In the genomic region with DNA sequence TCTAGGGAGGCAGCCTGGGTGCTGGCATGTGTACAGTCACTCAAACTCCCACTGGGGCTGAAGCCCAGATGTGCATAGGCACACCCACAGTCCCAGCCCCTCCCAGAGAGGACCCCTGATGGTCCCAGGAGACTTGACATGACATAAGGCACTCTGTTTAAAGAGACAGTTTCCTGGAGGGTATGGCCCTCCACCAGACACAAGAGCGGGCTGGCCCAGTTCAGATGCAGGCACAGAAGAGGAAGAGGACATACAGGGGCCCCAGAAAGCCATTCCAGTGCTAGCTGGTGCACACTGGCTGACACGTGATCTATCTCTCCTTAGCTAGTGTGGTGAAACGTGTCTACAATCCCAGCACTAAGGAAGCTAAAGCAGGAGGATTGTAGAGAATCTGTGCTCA, we compare ENCODE assay signal across 18 mouse cellular contexts. TPM values are rescaled to one million over a fixed set of nuclear protein-coding genes. Genes with fewer than 3 reads are reported as not detected.
"Had no signal": no experiment of that assay in that cellular context is flagged by ENCODE, and none has a peak within 500 bp of the region (broad histone marks: within the 10 kb centered on the region; RNA-seq: fewer than 3 reads in every experiment).

No protein-coding gene starts in this region.

- H3K36me3 ChIP-seq: limb, embryonic 10.5 days; liver, embryonic 12.5 days; lung, embryonic 15.5 days; midbrain, embryonic 15.5 days; neural tube, embryonic 13.5 days had no signal

- DNase-seq: kidney, adult 18-20 months; kidney, postnatal 14 days; lung, postnatal 36 days; right cerebral cortex, postnatal 14 days; thymus, adult 2 months; thymus, postnatal 25 days had no signal

- H3K27ac ChIP-seq: limb, embryonic 10.5 days; liver, embryonic 12.5 days; lung, embryonic 15.5 days; midbrain, embryonic 15.5 days; neural tube, embryonic 13.5 days had no signal

- H3K4me2 ChIP-seq: liver, embryonic 12.5 days; lung, embryonic 15.5 days; midbrain, embryonic 11.5 days; midbrain, embryonic 15.5 days; neural tube, embryonic 13.5 days had no signal

- H3K27me3 ChIP-seq: lung, embryonic 15.5 days; midbrain, embryonic 15.5 days; neural tube, embryonic 13.5 days had no signal

- H3K9me3 ChIP-seq: limb, embryonic 10.5 days; liver, embryonic 12.5 days; lung, embryonic 15.5 days; midbrain, embryonic 15.5 days; neural tube, embryonic 13.5 days had no signal

- H3K4me3 ChIP-seq: limb, embryonic 10.5 days; liver, embryonic 12.5 days; lung, embryonic 15.5 days; midbrain, embryonic 15.5 days; neural tube, embryonic 13.5 days had no signal

- ATAC-seq: liver, embryonic 12.5 days; midbrain, embryonic 15.5 days had no signal

- H3K4me1 ChIP-seq: liver, embryonic 12.5 days; lung, embryonic 15.5 days; midbrain, embryonic 15.5 days; neural tube, embryonic 13.5 days had no signal

- H3K9ac ChIP-seq: liver, embryonic 12.5 days; lung, embryonic 15.5 days; midbrain, embryonic 15.5 days; neural tube, embryonic 13.5 days had no signal

RNA-seq across cellular contexts. Expression of a gene that starts 40.4 kb away (rescaled TPM):
- total RNA-seq: layer of hippocampus, adult 8-10 months; layer of hippocampus, postnatal 14 days; left cerebral cortex, adult 18-20 months; left cerebral cortex, postnatal 10 days; megakaryocyte, adult 5-6 weeks had no signal
- polyA plus RNA-seq: kidney, embryonic 14.5 days; midbrain, embryonic 11.5 days; midbrain, embryonic 15.5 days had no signal
